Mouse (Mus musculus) midbrain, embryonic 13.5 days (tissue): ENCODE data around the gene Ripply1. TPM values are rescaled to one million over a fixed set of nuclear protein-coding genes. Genes with fewer than 3 reads are reported as not detected.

Source experiments
- ATAC-seq: fragments of 200-750 bp; cut with Nextera tagmentation; 2 replicates; pipeline ENCODE4 v1.8.0; 2017; ENCODE audit warnings: mild to moderate bottlenecking, moderate TSS enrichment, moderate library complexity
- H3K27ac ChIP-seq: fragments of 300-500 bp; sonication (generic); 2 replicates; pipeline ENCODE4 v1.5.1; 2015; ENCODE audit warnings: inconsistent platforms, mild to moderate bottlenecking, moderate library complexity
- H3K27me3 ChIP-seq: fragments of 300-500 bp; sonication (generic); 2 replicates; pipeline ENCODE4 v1.6.1; 2015; ENCODE audit warnings: mild to moderate bottlenecking, inconsistent platforms
- H3K36me3 ChIP-seq: fragments of 300-500 bp; sonication (generic); 2 replicates; pipeline ENCODE4 v1.6.1; 2015; ENCODE audit warnings: mild to moderate bottlenecking, inconsistent platforms
- H3K4me1 ChIP-seq: fragments of 300-500 bp; sonication (generic); replicated peaks from 2 replicates; pipeline ENCODE4 v1.6.1; 2015; ENCODE audit warnings: inconsistent platforms
- H3K4me2 ChIP-seq: fragments of 300-500 bp; sonication (generic); replicated peaks from 2 replicates; pipeline ENCODE4 v1.6.1; 2015; ENCODE audit warnings: moderate library complexity, mild to moderate bottlenecking, inconsistent platforms
- H3K4me3 ChIP-seq: fragments of 300-500 bp; sonication (generic); replicated peaks from 2 replicates; pipeline ENCODE4 v1.5.1; 2015; ENCODE audit warnings: mild to moderate bottlenecking, inconsistent platforms
- H3K9ac ChIP-seq: fragments of 300-500 bp; sonication (generic); replicated peaks from 2 replicates; pipeline ENCODE4 v1.6.1; 2015; ENCODE audit warnings: mild to moderate bottlenecking, inconsistent platforms
- H3K9me3 ChIP-seq: fragments of 300-500 bp; sonication (generic); 2 replicates; pipeline ENCODE4 v1.6.1; 2016; ENCODE audit warnings: mild to moderate bottlenecking, inconsistent platforms
- WGBS: fragments of 180-500 bp; shearing (Covaris S2); methylation state at CpG from one replicate; pipeline ENCODE4 v1.1.7; 2015; 5-methylcytosine and 5-hydroxymethylcytosine counted together
- polyA plus RNA-seq: library from polyadenylated mRNA; unstranded; fragments of >200 nt; fragmentation: Nextera tagmentation; extraction: Ambion mirVana; gene quantifications from 2 replicates; pipeline ENCODE4 v1.2.1, GENCODE M21; 2015

Ripply1 gene
- polyA plus RNA-seq, 1 experiment from 2014 or later = 0.27 TPM

DNA sequence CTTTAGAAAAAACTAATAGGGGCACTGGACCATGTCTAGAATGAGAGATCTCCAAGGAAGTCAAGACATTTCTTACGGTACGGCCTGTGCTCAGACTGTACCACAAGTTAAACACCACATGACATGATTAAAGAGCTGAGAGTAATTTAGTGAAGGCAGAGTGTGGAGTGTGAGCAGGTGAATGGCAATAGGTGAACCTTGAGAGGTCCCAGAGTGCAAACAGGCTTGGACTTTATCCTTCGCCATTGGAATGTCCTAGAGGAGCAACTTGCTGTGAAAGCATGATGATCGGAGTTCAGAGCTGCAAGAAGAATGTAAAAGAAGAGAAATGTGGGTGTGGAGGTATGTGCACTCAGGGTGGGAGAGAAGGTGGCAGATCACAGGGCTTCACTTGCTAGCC lies 23.8 kb upstream of the Ripply1 start:
- Histone ChIP-seq H3K4me3 (no peak overlapping the region), H3K27me3 (peaks cover 32% of the 10 kb centered on the region), H3K4me2 (no peak overlapping the region), H3K36me3 (no peaks in the 10 kb centered on the region), H3K9ac (no peak overlapping the region), H3K9me3 (no peaks in the 10 kb centered on the region), H3K4me1 (0 out of 2 replicates have a peak, but pooled peaks cover 4% of the 10 kb centered on the region), H3K27ac (no peak overlapping the region)
- no peak for ATAC-seq
- WGBS = 96% methylated on average over 4 of the region's 4 CpGs

DNA sequence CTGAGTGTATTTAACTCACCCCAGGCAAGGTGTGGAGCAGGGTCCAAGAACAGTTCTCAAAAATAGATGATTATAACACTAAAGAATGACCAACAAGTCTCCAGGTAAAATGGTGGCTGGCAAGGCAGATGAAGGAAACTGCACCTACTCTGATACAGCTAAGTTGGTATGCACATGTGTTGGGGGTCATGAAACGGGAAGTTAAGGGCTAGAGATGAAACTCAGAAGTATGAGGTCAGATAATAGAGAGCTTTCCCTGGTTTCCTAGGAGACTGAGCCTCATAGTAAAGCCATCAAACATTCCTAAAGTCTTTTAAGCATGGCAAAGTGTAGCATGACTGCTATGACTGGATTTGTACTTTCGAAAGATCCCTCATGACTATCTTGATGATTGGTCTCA lies 20.9 kb upstream of the Ripply1 start:
- 52% methylated on average over 2 of the region's 2 CpGs for WGBS
- Histone ChIP-seq H3K4me2 (no peak overlapping the region), H3K27ac (no peak overlapping the region), H3K36me3 (no peaks in the 10 kb centered on the region), H3K4me3 (no peak overlapping the region), H3K9ac (no peak overlapping the region), H3K9me3 (no peaks in the 10 kb centered on the region), H3K27me3 (peaks cover 17% of the 10 kb centered on the region), H3K4me1 (0 out of 2 replicates have a peak, but pooled peaks cover 2% of the 10 kb centered on the region)
- no peak for ATAC-seq

DNA sequence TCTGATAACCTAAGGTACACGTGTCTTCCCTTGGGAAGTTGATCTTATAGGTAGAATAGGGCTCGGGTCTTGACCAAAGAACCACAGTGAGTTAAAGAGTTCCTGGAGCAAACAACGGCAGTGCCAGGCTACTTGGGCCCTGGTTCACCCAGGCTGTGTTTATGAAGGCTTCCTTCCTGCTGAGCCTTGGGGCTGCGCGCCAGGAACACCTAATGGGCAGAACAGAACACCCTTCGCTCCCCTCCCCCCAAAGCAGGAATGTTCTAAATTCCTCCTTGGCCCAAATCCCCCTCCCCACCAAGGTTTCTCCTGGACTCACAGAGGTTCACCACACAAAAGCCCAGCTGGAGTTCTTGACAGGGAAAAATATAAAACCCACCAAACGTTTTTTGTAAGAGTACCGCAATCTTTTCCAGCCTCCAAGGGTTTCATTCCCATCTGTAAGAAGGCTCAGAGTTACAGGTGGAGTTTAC lies 18.3 kb upstream of the Ripply1 start, which contains the start of gene Cldn2:
Gene Cldn2 (plus strand): TSS at position 423 of the 473 bp plus-strand sequence.
- H3K4me2 ChIP-seq = no peak within 1 kb of the TSS
- WGBS = 74% methylated on average over 8 of the region's 8 CpGs
- H3K36me3 ChIP-seq = no peaks in the 10 kb centered on the region
- no peaks in the 10 kb centered on the region for H3K9me3 ChIP-seq
- H3K9ac ChIP-seq = no peak within 1 kb of the TSS
- H3K4me3 ChIP-seq = no peak within 1 kb of the TSS
- no peaks in the 10 kb centered on the region for H3K4me1 ChIP-seq
- peaks cover 25% of the 10 kb centered on the region for H3K27me3 ChIP-seq
- no peak for ATAC-seq
- H3K27ac ChIP-seq = no peak within 1 kb of the TSS

DNA sequence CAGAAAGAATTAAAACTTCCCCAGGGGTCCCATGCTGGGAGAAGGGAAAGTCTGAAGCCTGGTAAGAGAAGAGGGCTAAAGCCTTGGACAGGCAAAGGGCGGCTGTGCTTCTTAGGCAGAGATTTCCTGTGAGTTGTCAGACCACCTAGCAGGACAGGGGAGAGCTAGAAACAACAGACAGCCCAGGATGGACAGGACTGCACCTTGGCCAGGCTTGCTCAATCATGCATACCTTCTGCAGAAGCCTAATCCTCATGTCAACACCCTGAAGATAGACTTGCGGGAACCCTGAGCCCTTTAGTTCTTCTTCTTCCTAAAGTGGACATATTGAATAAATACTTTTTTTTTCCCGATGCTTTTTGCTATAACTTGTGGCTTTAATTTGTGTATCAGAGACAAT lies 17.8 kb upstream of the Ripply1 start:
- ATAC-seq = no peak
- H3K4me3 ChIP-seq = no peak overlapping the region
- H3K27me3 ChIP-seq = peaks cover 25% of the 10 kb centered on the region
- no peak overlapping the region for H3K4me2 ChIP-seq
- H3K9ac ChIP-seq = no peak overlapping the region
- H3K36me3 ChIP-seq = no peaks in the 10 kb centered on the region
- no peaks in the 10 kb centered on the region for H3K4me1 ChIP-seq
- H3K27ac ChIP-seq = no peak overlapping the region
- no peaks in the 10 kb centered on the region for H3K9me3 ChIP-seq
- WGBS = 67% methylated on average over 3 of the region's 3 CpGs

DNA sequence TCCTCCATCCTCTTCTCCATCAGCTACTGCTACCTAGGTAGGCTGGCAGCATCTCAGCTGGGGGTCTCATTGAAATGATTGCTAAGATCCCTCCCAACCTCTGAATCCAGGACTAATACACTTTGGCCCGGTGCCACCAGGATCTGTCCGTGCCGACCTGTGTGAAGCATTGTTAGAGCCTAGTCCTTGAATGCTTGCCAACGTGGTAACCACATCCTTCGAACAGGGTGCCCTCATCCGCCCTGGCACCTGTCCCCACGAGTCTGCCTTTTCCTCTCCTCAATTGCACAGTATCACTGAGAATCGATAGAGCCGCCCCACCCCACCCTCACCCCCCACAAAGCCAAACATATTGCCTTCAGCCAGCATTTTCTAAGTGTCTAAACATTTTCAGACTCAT lies 15.7 kb upstream of the Ripply1 start:
- Histone ChIP-seq H3K4me1 (no peaks in the 10 kb centered on the region), H3K9me3 (no peaks in the 10 kb centered on the region), H3K36me3 (no peaks in the 10 kb centered on the region), H3K27me3 (peaks cover 30% of the 10 kb centered on the region), H3K9ac (no peak overlapping the region), H3K4me2 (no peak overlapping the region), H3K4me3 (no peak overlapping the region), H3K27ac (no peak overlapping the region)
- ATAC-seq = no peak
- WGBS = 81% methylated on average over 9 of the region's 9 CpGs

DNA sequence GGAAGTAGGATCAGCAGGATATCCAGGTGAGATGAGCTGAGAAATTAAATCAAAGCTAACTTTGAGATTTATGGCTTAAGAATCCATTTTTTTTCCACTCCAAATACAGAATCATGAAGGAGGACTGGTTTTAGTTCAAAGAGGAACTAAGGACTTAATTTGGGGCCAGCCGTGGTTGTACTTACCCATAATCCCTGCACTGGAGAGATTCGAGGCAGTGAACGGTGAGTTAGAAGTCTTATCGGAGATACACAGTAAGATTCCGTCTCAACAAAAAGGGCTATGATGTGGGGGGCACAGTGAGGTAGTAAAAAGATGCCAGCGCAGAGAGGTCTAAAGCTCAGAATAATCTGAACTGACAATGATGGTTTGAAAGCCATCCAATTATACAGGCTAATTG lies 13.9 kb upstream of the Ripply1 start:
- H3K27ac ChIP-seq = no peak overlapping the region
- H3K4me3 ChIP-seq = no peak overlapping the region
- ATAC-seq = no peak
- H3K27me3 ChIP-seq = peaks cover 19% of the 10 kb centered on the region; the same call in 1 of the 2 replicates
- H3K9ac ChIP-seq = no peak overlapping the region
- no peaks in the 10 kb centered on the region for H3K4me1 ChIP-seq
- WGBS = 67% methylated on average over 6 of the region's 6 CpGs
- H3K9me3 ChIP-seq = no peaks in the 10 kb centered on the region
- H3K36me3 ChIP-seq = no peaks in the 10 kb centered on the region
- H3K4me2 ChIP-seq = no peak overlapping the region

DNA sequence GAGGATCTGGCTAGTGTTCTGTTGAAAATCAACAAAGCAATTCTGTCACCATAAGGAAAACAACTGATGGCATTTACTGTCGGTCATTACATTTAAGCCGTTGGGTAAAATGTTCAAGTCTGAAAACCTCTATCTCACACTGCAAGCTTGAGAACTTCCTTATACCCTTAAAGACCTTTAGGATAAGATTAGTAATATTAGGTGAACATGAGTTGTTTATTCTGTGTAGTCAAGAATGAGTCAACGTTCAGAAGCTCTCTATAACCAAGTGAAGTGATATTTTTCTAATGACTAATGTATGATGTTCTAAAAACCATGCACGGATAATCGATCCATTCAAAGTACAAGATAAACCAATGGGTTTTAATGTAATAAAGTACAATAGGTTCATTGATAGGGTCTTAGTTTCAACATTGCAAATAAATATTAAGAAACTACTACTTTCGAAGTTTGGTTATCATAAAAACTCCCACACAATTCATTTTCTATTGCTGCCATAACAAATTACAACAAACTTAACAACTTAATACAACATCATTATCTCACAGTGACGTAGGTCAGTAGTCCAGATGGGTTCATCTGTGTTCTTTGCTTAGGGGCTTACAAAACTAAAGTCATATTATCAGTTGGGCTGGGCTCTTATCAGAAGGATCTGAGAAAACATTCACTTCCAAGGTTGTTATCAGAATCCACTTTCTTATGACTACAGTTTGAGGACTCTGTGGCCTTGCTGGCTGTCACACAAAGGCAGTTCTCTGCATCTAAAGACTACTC lies 12.1 kb upstream of the Ripply1 start:
- H3K4me3 ChIP-seq = no peak overlapping the region
- H3K27ac ChIP-seq = no peak overlapping the region
- no peaks in the 10 kb centered on the region for H3K36me3 ChIP-seq
- H3K9me3 ChIP-seq = no peaks in the 10 kb centered on the region
- H3K4me2 ChIP-seq = no peak overlapping the region
- peaks cover 24% of the 10 kb centered on the region; the same call in 1 of the 2 replicates for H3K27me3 ChIP-seq
- no peak for ATAC-seq
- H3K4me1 ChIP-seq = no peaks in the 10 kb centered on the region
- WGBS = 85% methylated on average over 7 of the region's 7 CpGs
- H3K9ac ChIP-seq = no peak overlapping the region

DNA sequence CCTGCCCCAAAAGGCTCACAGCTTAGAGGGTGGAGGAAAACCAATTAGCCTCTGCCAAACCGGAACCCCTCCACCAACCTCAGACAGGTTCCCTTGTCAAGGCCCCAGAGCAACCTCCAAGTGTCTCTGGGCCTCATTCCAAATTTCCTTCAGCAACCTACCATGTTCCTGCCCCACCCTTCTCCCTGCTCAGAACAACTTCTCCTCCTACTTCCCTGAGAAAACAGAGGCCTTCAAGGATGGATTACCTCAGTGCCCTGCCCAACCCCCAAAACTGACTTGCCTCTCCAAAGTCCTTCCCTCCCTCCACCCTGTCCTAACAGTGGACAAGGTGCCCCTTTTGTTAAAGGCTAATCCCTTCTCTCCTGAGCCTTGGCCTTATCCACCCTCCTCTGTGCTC lies 3.6 kb upstream of the Ripply1 start:
- WGBS = 22% methylated on average over 1 of the region's 1 CpGs
- no peaks in the 10 kb centered on the region for H3K9me3 ChIP-seq
- H3K27ac ChIP-seq = no peak overlapping the region
- H3K4me2 ChIP-seq = no peak overlapping the region
- no peak for ATAC-seq
- peaks cover 12% of the 10 kb centered on the region for H3K4me1 ChIP-seq
- H3K4me3 ChIP-seq = no peak overlapping the region
- peaks cover 47% of the 10 kb centered on the region for H3K27me3 ChIP-seq
- H3K9ac ChIP-seq = no peak overlapping the region
- H3K36me3 ChIP-seq = no peaks in the 10 kb centered on the region

DNA sequence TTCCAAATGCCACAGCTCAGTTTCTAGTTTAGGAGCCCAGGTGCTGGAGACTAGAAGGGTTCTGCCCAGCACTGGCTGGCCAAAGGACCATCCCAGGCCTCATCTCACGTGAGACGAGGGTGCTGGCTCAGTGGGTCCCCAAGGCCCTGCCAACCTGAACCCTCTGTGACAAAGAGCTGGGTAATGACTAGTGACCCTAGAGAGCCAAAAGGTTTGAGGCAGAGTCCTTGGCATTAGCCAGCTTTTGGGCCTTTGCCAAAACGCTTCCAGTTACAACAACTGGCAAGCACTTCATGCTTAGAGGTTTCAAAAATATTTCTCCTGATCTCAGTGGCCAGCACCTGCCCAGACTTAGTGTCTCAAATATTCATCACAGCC lies 881 bp upstream of the Ripply1 start:
- Histone ChIP-seq H3K9me3 (no peaks in the 10 kb centered on the region), H3K27ac (no peak overlapping the region), H3K9ac (no peak overlapping the region), H3K27me3 (peaks cover 43% of the 10 kb centered on the region), H3K4me1 (peaks cover 12% of the 10 kb centered on the region), H3K4me3 (no peak overlapping the region), H3K4me2 (no peak overlapping the region), H3K36me3 (no peaks in the 10 kb centered on the region)
- 23% methylated on average over 3 of the region's 3 CpGs for WGBS
- ATAC-seq = peak; percentile 24; the same call in 1 of the 2 replicates

DNA sequence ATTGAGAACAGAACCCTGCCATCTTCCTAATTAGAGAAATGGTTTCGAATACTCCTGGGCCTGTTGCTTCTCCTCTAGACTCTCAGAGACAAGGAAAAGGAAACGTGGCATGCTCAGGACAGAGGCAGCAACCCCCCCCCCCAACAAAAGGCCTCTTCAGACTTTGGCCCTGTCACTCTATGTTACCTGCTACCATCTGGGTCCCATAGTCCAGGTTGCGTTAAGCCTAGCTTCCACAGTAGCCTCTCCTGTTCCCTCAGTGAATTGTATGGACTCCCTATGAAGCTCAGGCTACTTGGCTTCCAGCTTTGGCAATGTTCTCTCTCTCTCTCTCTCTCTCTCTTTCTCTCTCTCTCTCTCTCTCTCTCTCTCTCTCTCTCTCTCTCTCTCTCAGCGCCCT lies 590 bp downstream of the Ripply1 start:
- H3K36me3 ChIP-seq = no peaks in the 10 kb centered on the region
- no peak overlapping the region for H3K27ac ChIP-seq
- H3K9me3 ChIP-seq = no peaks in the 10 kb centered on the region
- no peak overlapping the region for H3K4me3 ChIP-seq
- H3K9ac ChIP-seq = no peak overlapping the region
- ATAC-seq = no peak
- peaks cover 12% of the 10 kb centered on the region for H3K4me1 ChIP-seq
- H3K27me3 ChIP-seq = peaks cover 49% of the 10 kb centered on the region
- WGBS = 73% methylated on average over 4 of the region's 4 CpGs
- H3K4me2 ChIP-seq = no peak overlapping the region

DNA sequence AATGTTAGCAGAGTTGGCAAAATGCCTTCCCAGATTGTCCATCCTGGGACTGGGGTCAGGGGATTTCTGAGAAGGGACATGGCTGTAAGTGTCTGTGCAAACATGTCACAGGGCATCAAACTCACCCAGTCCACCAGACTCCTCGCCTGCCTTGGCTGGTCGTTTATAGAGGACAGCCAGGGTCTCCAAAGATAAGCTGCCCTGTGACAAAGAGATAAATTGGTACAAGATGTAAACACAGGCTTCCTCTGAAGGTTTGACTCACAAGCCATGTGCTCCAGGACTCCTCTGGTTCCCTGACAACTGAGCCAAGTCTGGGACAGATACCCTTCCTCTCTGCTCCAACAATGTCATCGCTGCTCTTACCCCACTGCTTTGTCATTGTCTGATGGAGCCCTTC lies 1.2 kb downstream of the Ripply1 start:
- Histone ChIP-seq H3K4me2 (no peak overlapping the region), H3K4me1 (peaks cover 12% of the 10 kb centered on the region), H3K9me3 (no peaks in the 10 kb centered on the region), H3K36me3 (no peaks in the 10 kb centered on the region), H3K9ac (no peak overlapping the region), H3K27ac (no peak overlapping the region), H3K4me3 (no peak overlapping the region), H3K27me3 (peaks cover 45% of the 10 kb centered on the region)
- no peak for ATAC-seq
- 64% methylated on average over 3 of the region's 3 CpGs for WGBS

DNA sequence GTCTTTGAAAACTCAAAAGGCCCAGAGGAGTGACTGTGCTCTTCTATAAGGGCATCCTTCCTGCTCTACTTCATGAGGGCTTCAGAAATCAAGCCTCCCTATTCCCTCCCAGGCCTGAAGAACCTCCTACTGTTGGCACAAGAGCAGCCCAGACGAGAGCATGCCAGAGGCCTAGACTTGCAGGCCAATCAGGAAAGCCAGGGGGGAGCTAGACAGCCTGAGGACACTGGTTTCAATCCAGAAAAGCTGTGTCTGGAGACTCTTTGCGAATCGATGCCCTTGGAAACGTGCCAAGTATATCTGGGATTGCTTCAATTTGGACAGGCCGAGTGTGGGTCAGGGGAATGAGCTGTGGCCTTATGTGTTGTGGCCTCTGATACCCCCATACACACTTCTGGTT lies 2.8 kb downstream of the Ripply1 start:
- Histone ChIP-seq H3K9ac (no peak overlapping the region), H3K27me3 (peaks cover 40% of the 10 kb centered on the region), H3K36me3 (no peaks in the 10 kb centered on the region), H3K9me3 (no peaks in the 10 kb centered on the region), H3K27ac (no peak overlapping the region), H3K4me2 (no peak overlapping the region), H3K4me1 (peaks cover 12% of the 10 kb centered on the region), H3K4me3 (no peak overlapping the region)
- no peak for ATAC-seq
- 83% methylated on average over 5 of the region's 5 CpGs for WGBS

DNA sequence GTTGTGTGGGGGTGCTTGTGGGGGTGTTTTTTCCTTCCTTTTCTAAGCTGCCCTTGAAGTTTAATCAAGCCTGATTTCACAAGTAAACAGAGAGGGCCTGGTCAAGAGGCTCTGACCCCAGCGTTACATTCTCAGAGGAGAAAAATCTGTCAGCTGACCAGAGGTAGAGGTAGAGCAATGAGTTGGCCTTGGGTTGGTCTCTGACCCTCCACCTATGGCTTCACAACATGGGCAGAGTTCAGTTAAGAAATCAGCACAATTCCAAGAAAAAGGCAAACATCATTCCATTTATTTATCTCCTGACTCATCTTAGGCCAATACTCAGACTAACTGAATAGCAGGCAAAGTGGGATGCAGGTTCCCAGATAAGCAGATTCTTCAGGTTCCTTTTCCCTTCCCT lies 3.3 kb downstream of the Ripply1 start:
- H3K27ac ChIP-seq = no peak overlapping the region
- no peaks in the 10 kb centered on the region for H3K9me3 ChIP-seq
- H3K4me2 ChIP-seq = no peak overlapping the region
- H3K9ac ChIP-seq = no peak overlapping the region
- peaks cover 12% of the 10 kb centered on the region for H3K4me1 ChIP-seq
- 78% methylated on average over 1 of the region's 1 CpGs for WGBS
- ATAC-seq = no peak
- H3K36me3 ChIP-seq = no peaks in the 10 kb centered on the region
- peaks cover 40% of the 10 kb centered on the region for H3K27me3 ChIP-seq
- no peak overlapping the region for H3K4me3 ChIP-seq
